Mouse (Mus musculus): Measurements from ENCODE around the gene Hdac9.

- TF ChIP-seq CTCF (IDR thresholded peaks at IDR 0.05; ENCODE audit: low read depth) (no peak), EP300 (optimal IDR thresholded peaks at IDR 0.05) (no peak)
Measured at GRCm38 (mm10) chr12:34810221-34810620, 106.7 kb downstream of the Hdac9 start.

Measured in stomach, postnatal 0 days (tissue).